Mouse (Mus musculus): ENCODE measurements around the gene Aff1.

GRCm38 (mm10) chr5:103761754-103762153 is 69.6 kb downstream of the Aff1 start:
- TF ChIP-seq POLR2A (IDR thresholded peaks at IDR 0.05; ENCODE audit: borderline replicate concordance, extremely low read depth, insufficient read depth, insufficient read length, poor library complexity, severe bottlenecking) (no peak), CTCF (IDR thresholded peaks at IDR 0.05; ENCODE audit: borderline replicate concordance, extremely low read depth, insufficient read depth, insufficient read length) (no peak)

All from brain, embryonic 14.5 days (tissue).